Mouse (Mus musculus): Measurements from ENCODE around the gene Syt12. TPM values are rescaled to one million over a fixed set of nuclear protein-coding genes. Genes with fewer than 3 reads are reported as not detected.

The Syt12 gene
- total and polyA plus RNA-seq, 2 experiments from 2014 or later, result 7.0 to 12.2 TPM

DNA sequence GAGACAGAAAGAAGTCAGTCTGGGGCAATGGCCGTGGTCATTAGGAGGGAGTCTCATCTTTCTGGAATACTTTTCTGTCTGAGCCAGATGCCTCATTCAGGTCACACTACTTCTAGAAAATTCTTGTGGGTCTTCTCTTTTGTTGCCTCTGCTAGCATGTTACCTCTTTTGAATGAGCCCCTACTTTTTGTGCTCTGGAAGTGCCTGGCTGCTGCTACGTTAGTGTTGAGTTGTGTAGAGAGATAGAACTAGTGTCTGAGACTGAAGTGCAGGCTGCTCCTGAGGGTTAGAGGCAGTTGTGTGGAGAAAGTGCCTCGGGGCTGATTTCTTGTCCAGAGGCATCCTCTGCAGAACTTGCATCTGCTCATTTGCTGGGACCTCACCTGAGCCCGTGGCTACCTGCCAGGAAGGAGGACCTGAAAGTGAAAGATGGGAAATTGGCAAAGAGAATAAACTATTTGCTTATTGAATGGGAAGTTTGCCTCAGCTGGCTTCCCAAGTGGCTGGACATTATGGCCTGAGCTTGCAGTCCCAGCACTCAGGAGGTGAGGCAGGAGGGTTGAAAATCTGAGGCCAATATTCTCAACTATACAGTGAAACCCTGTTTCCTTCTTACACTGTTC is 36.1 kb upstream of the Syt12 start:
- H3K4me2 ChIP-seq (ENCODE audit: low read depth, low read length, poor library complexity, severe bottlenecking), result no peak overlapping the region
- H3K4me1 ChIP-seq (ENCODE audit: insufficient read depth, low read length), result no peaks in the 10 kb centered on the region
- ATAC-seq (ENCODE audit: low FRiP score) (no peak), DNase-seq (ENCODE audit: low spot score) (no peak)
- no peaks in the 10 kb centered on the region for H3K9me3 ChIP-seq (ENCODE audit: low read length)
- H3K27me3 ChIP-seq (ENCODE audit: insufficient read depth, low read length), result no peaks in the 10 kb centered on the region
- H3K4me3 ChIP-seq (ENCODE audit: low read depth, low read length), result no peak overlapping the region
- H3K36me3 ChIP-seq (ENCODE audit: insufficient read depth, low read length), result no peaks in the 10 kb centered on the region
- H3K27ac ChIP-seq (ENCODE audit: low read depth, low read length), result no peak overlapping the region
- WGBS, result 70% methylated on average over 4 of the region's 4 CpGs
- H3K9ac ChIP-seq (replicated peaks; ENCODE audit: low read length, poor library complexity, severe bottlenecking), result no peak overlapping the region
- TF ChIP-seq CTCF (IDR thresholded peaks at IDR 0.05), result no peak

DNA sequence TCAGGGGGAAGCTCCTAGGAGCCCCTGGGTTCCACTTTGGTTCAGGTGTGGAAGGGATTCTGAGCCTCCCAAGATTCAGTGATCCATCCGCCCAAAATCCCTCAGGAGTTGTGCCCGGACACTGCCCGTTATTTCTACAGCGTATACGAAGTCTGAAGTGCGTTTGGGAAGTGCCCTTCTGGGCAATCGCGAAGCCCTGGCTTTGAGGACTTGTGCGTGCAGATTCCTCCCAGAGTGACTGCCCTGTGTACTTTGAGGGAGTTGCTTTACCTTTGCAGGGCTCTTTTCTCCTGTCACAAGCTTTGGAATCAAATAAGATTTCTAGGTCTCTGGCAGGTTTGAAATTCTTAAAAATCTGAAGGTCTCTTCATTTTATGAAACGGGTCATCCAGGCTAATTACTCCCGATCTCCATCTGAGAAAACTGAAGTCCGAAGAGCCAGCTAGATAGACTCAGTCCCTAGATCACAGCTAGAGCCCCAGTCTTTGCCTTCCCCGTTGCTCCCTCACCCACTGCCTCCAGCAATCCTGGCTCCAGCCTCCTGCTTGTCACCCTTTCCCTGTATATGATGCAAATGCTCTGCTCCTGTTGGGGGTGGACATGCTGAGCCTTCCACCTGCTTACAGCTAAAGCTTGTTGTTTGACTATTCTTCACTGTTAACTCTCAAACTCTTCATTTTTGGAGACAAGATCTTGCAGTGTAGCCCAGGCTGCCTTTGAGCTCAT is 34.0 kb upstream of the Syt12 start:
- Histone ChIP-seq H3K9me3 (ENCODE audit: low read length) (no peaks in the 10 kb centered on the region), H3K4me1 (ENCODE audit: insufficient read depth, low read length) (no peaks in the 10 kb centered on the region), H3K4me2 (ENCODE audit: low read depth, low read length, poor library complexity, severe bottlenecking) (peak overlapping the region; percentile 84), H3K36me3 (ENCODE audit: insufficient read depth, low read length) (no peaks in the 10 kb centered on the region), H3K27me3 (ENCODE audit: insufficient read depth, low read length) (no peaks in the 10 kb centered on the region), H3K4me3 (ENCODE audit: low read depth, low read length) (peak overlapping the region; percentile 70), H3K27ac (ENCODE audit: low read depth, low read length) (no peak overlapping the region), H3K9ac (replicated peaks; ENCODE audit: low read length, poor library complexity, severe bottlenecking) (peak overlapping the region; percentile 51; the same call in 1 of the 2 replicates)
- 10% methylated on average over 13 of the region's 13 CpGs for WGBS
- DNase-seq (ENCODE audit: low spot score) (no peak), ATAC-seq (ENCODE audit: low FRiP score) (no peak)
- TF ChIP-seq CTCF (IDR thresholded peaks at IDR 0.05), result no peak

DNA sequence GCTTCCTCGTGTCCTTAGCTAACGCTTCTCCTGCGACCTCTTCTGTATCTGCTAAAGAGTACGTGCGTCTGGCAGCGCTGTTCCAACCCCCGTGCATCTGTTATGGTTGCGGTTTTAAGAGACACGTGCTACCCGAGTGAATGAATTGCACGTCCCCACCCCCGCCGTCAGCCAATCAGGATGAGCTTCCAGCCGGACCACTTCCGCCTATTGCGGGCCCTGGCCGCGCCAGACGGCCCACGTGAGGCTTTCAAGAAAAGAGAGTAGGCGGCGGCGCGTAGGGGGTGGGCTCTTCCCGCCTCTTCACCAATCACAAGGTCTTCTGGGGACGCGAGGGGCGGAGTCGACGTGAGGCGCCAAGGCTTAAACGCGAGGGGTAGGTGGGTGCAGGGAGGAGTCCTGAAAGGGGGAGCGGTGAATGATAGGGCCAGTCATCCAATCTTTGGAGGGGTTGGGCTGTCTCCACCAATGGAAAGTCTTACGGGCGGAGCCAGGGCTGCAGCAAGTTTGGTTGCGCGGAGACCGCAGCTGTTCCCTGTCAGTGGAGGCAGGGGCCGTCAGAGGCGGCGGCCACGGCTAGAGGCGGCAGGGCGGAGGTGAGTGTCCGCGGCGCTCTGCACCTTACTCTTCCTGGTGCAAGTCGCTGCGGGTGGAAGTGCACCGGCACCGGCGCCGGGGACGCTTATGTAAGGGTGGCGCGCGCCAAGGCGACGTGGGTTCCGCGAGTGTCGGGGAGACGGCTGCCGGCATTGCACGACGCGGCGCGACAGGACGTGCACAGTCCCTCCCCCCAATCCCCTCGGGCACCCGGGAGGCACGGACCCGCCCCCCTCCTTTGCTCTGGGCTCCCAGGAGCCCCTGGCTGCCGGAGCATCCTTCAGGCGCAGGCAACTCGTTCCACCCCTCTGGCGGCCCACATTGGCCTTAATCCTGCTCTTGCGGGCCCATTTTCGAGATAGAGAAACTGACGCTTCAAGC is 33.0 kb upstream of the Syt12 start, which contains the start of gene Pcx:
Gene Pcx (plus strand): TSS at position 487 of the 978 bp plus-strand sequence.
- peak within 1 kb of the TSS; percentile 51; the same call in 1 of the 2 replicates for H3K9ac ChIP-seq (replicated peaks; ENCODE audit: low read length, poor library complexity, severe bottlenecking)

GRCm38 (mm10) chr19:4507746-4508145 is 30.5 kb upstream of the Syt12 start:
- 62% methylated on average over 3 of the region's 3 CpGs for WGBS
- H3K4me3 ChIP-seq (ENCODE audit: low read depth, low read length), result no peak overlapping the region
- H3K36me3 ChIP-seq (ENCODE audit: insufficient read depth, low read length), result no peaks in the 10 kb centered on the region
- no peaks in the 10 kb centered on the region for H3K27me3 ChIP-seq (ENCODE audit: insufficient read depth, low read length)
- ATAC-seq (ENCODE audit: low FRiP score) (no peak), DNase-seq (ENCODE audit: low spot score) (no peak)
- no peaks in the 10 kb centered on the region for H3K4me1 ChIP-seq (ENCODE audit: insufficient read depth, low read length)
- H3K9ac ChIP-seq (replicated peaks; ENCODE audit: low read length, poor library complexity, severe bottlenecking), result no peak overlapping the region
- no peak for TF ChIP-seq CTCF (IDR thresholded peaks at IDR 0.05)
- H3K9me3 ChIP-seq (ENCODE audit: low read length), result no peaks in the 10 kb centered on the region
- H3K27ac ChIP-seq (ENCODE audit: low read depth, low read length), result no peak overlapping the region
- no peak overlapping the region for H3K4me2 ChIP-seq (ENCODE audit: low read depth, low read length, poor library complexity, severe bottlenecking)

More for the DNA sequence above, 33.0 kb upstream of the Syt12 start, which contains the start of gene Pcx:
- ATAC-seq (ENCODE audit: low FRiP score) (peak; percentile 100), DNase-seq (ENCODE audit: low spot score) (peak; percentile 100)
- Histone ChIP-seq H3K4me3 (ENCODE audit: low read depth, low read length) (peak within 1 kb of the TSS; percentile 70), H3K9me3 (ENCODE audit: low read length) (no peaks in the 10 kb centered on the region), H3K4me2 (ENCODE audit: low read depth, low read length, poor library complexity, severe bottlenecking) (peak within 1 kb of the TSS; percentile 84), H3K27ac (ENCODE audit: low read depth, low read length) (no peak within 1 kb of the TSS; the same call in 1 of the 2 replicates), H3K36me3 (ENCODE audit: insufficient read depth, low read length) (no peaks in the 10 kb centered on the region), H3K4me1 (ENCODE audit: insufficient read depth, low read length) (no peaks in the 10 kb centered on the region), H3K27me3 (ENCODE audit: insufficient read depth, low read length) (no peaks in the 10 kb centered on the region)
- under 1% methylated on average over 71 of the region's 82 CpGs for WGBS
- TF ChIP-seq CTCF (IDR thresholded peaks at IDR 0.05), result peak; percentile 7; the same call in 1 of the 2 replicates

DNA sequence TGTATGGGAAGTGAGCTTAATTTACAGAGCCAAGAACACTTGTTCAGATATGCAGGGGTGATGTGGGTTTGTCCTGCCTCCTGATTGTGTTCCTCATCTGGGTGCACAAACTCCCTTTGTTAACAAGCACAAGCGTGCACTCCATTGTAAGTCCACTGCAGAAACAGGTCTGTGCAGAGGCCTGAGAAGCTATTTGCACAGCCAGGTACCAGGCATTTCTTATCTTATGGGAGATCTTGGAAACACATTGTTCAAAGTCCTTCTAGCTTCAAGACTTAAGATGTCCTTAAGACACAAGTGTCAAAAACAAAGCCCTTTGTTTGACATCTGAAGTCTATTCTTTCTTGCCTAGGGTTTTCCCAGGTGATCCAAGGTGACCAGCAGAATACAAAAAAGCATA is 27.6 kb upstream of the Syt12 start:
- ATAC-seq (ENCODE audit: low FRiP score) (no peak), DNase-seq (ENCODE audit: low spot score) (no peak)
- Histone ChIP-seq H3K4me1 (ENCODE audit: insufficient read depth, low read length) (no peaks in the 10 kb centered on the region), H3K36me3 (ENCODE audit: insufficient read depth, low read length) (no peaks in the 10 kb centered on the region), H3K4me3 (ENCODE audit: low read depth, low read length) (no peak overlapping the region), H3K27ac (ENCODE audit: low read depth, low read length) (no peak overlapping the region), H3K27me3 (ENCODE audit: insufficient read depth, low read length) (no peaks in the 10 kb centered on the region), H3K4me2 (ENCODE audit: low read depth, low read length, poor library complexity, severe bottlenecking) (no peak overlapping the region), H3K9ac (replicated peaks; ENCODE audit: low read length, poor library complexity, severe bottlenecking) (no peak overlapping the region), H3K9me3 (ENCODE audit: low read length) (no peaks in the 10 kb centered on the region)
- 96% methylated on average over 1 of the region's 1 CpGs for WGBS
- TF ChIP-seq CTCF (IDR thresholded peaks at IDR 0.05), result no peak

Measured in midbrain, postnatal 0 days (tissue).